Comparison of ENCODE assay signal across 17 mouse cellular contexts in genomic region chr1:128595528-128595927, GRCm38 (mm10). TPM values are rescaled to one million over a fixed set of nuclear protein-coding genes. Genes with fewer than 3 reads are reported as not detected.
DNase-seq lines count a peak whose midpoint lies in the region; ATAC-seq and TF ChIP-seq lines count a peak whose summit lies in the region.
"Had no signal": no experiment of that assay in that cellular context is flagged by ENCODE, and none has a peak within 500 bp of the region (broad histone marks: within the 10 kb centered on the region; RNA-seq: fewer than 3 reads in every experiment).

No protein-coding gene starts in this region.

- H3K9me3 ChIP-seq in forebrain, embryonic 11.5 days (ENCODE audit: control insufficient read depth, low read length), result no peaks in the 10 kb centered on the region
- no peaks in the 10 kb centered on the region for H3K9me3 ChIP-seq in forebrain, embryonic 16.5 days (ENCODE audit: control insufficient read depth, low read length)
- H3K9me3 ChIP-seq in midbrain, embryonic 11.5 days (ENCODE audit: control insufficient read depth, low read length), result no peaks in the 10 kb centered on the region
- no peaks in the 10 kb centered on the region for H3K9me3 ChIP-seq in midbrain, embryonic 15.5 days
- no peaks in the 10 kb centered on the region for H3K9me3 ChIP-seq in hindbrain, embryonic 11.5 days (ENCODE audit: control insufficient read depth, low read length)
- no peaks in the 10 kb centered on the region for H3K9me3 ChIP-seq in midbrain, postnatal 0 days (ENCODE audit: low read length)
- H3K9me3 ChIP-seq: embryonic facial prominence, embryonic 15.5 days; heart, embryonic 13.5 days; liver, embryonic 12.5 days had no signal

- H3K36me3 ChIP-seq in forebrain, embryonic 11.5 days (ENCODE audit: control insufficient read depth, insufficient read depth, low read length), result no peaks in the 10 kb centered on the region
- no peaks in the 10 kb centered on the region for H3K36me3 ChIP-seq in forebrain, embryonic 16.5 days (ENCODE audit: control insufficient read depth, insufficient read depth)
- H3K36me3 ChIP-seq in midbrain, embryonic 11.5 days (ENCODE audit: control insufficient read depth, insufficient read depth, low read length), result no peaks in the 10 kb centered on the region
- no peaks in the 10 kb centered on the region for H3K36me3 ChIP-seq in midbrain, embryonic 15.5 days (replicated peaks)
- H3K36me3 ChIP-seq in hindbrain, embryonic 11.5 days (ENCODE audit: control insufficient read depth, insufficient read depth, low read length), result no peaks in the 10 kb centered on the region
- H3K36me3 ChIP-seq in midbrain, postnatal 0 days (ENCODE audit: insufficient read depth, low read length), result no peaks in the 10 kb centered on the region
- H3K36me3 ChIP-seq in thymus, adult 2 months (ENCODE audit: control insufficient read depth, insufficient read depth, low read length), result no peaks in the 10 kb centered on the region
- H3K36me3 ChIP-seq: embryonic facial prominence, embryonic 15.5 days; heart, embryonic 13.5 days; liver, embryonic 12.5 days had no signal

- TF ChIP-seq CTCF in midbrain, postnatal 0 days (IDR thresholded peaks at IDR 0.05), result no peak
- TF ChIP-seq CTCF in thymus, adult 2 months (IDR thresholded peaks at IDR 0.05; ENCODE audit: borderline replicate concordance, control insufficient read depth, extremely low read depth, insufficient read depth, low read length, poor library complexity), result no peak

- no peak overlapping the region for H3K4me3 ChIP-seq in forebrain, embryonic 11.5 days (ENCODE audit: low read depth, low read length)
- H3K4me3 ChIP-seq in forebrain, embryonic 16.5 days (replicated peaks; ENCODE audit: low read length), result no peak overlapping the region
- H3K4me3 ChIP-seq in midbrain, embryonic 11.5 days (ENCODE audit: low read depth, low read length), result no peak overlapping the region
- no peak overlapping the region for H3K4me3 ChIP-seq in midbrain, embryonic 15.5 days
- H3K4me3 ChIP-seq in hindbrain, embryonic 11.5 days (ENCODE audit: low read depth, low read length), result no peak overlapping the region
- H3K4me3 ChIP-seq in midbrain, postnatal 0 days (ENCODE audit: low read depth, low read length), result no peak overlapping the region
- H3K4me3 ChIP-seq in thymus, adult 2 months (ENCODE audit: control insufficient read depth, insufficient read depth, low read length), result no peak overlapping the region
- H3K4me3 ChIP-seq: embryonic facial prominence, embryonic 15.5 days; heart, embryonic 13.5 days; liver, embryonic 12.5 days had no signal

- H3K27ac ChIP-seq in forebrain, embryonic 11.5 days (ENCODE audit: low read depth, low read length), result no peak overlapping the region
- no peak overlapping the region for H3K27ac ChIP-seq in forebrain, embryonic 16.5 days (ENCODE audit: low read length)
- no peak overlapping the region; the same call in 1 of the 2 replicates for H3K27ac ChIP-seq in midbrain, embryonic 11.5 days (ENCODE audit: low read depth, low read length)
- no peak overlapping the region; the same call in 1 of the 2 replicates for H3K27ac ChIP-seq in midbrain, embryonic 15.5 days
- H3K27ac ChIP-seq in hindbrain, embryonic 11.5 days (ENCODE audit: low read depth, low read length), result no peak overlapping the region
- no peak overlapping the region for H3K27ac ChIP-seq in midbrain, postnatal 0 days (ENCODE audit: low read depth, low read length)
- no peak overlapping the region for H3K27ac ChIP-seq in thymus, adult 2 months (ENCODE audit: control insufficient read depth, insufficient read depth, low read length)
- H3K27ac ChIP-seq: embryonic facial prominence, embryonic 15.5 days; heart, embryonic 13.5 days; liver, embryonic 12.5 days had no signal

- 0 out of 2 replicates have a peak, but pooled peaks cover 2% of the 10 kb centered on the region for H3K27me3 ChIP-seq in forebrain, embryonic 11.5 days (ENCODE audit: control insufficient read depth, insufficient read depth, low read length)
- H3K27me3 ChIP-seq in forebrain, embryonic 16.5 days (replicated peaks; ENCODE audit: control insufficient read depth, insufficient read depth, low read length), result no peaks in the 10 kb centered on the region
- H3K27me3 ChIP-seq in midbrain, embryonic 11.5 days (ENCODE audit: control insufficient read depth, insufficient read depth, low read length), result no peaks in the 10 kb centered on the region
- no peaks in the 10 kb centered on the region for H3K27me3 ChIP-seq in midbrain, embryonic 15.5 days (replicated peaks)
- no peaks in the 10 kb centered on the region for H3K27me3 ChIP-seq in hindbrain, embryonic 11.5 days (ENCODE audit: control insufficient read depth, insufficient read depth, low read length)
- no peaks in the 10 kb centered on the region for H3K27me3 ChIP-seq in midbrain, postnatal 0 days (ENCODE audit: insufficient read depth, low read length)
- no peaks in the 10 kb centered on the region for H3K27me3 ChIP-seq in thymus, adult 2 months (ENCODE audit: control insufficient read depth, insufficient read depth, low read length)

- H3K9ac ChIP-seq in forebrain, embryonic 11.5 days (ENCODE audit: low read length), result 0 out of 2 replicates have a peak overlapping the region, but pooled peaks have one; percentile 6
- H3K9ac ChIP-seq in forebrain, embryonic 16.5 days (replicated peaks; ENCODE audit: low read depth, low read length), result no peak overlapping the region
- peak overlapping the region; percentile 37; the same call in 1 of the 2 replicates for H3K9ac ChIP-seq in midbrain, embryonic 11.5 days (ENCODE audit: low read length)
- H3K9ac ChIP-seq in midbrain, embryonic 15.5 days, result no peak overlapping the region
- H3K9ac ChIP-seq in hindbrain, embryonic 11.5 days (ENCODE audit: low read depth, low read length), result 0 out of 2 replicates have a peak overlapping the region, but pooled peaks have one; percentile 38
- H3K9ac ChIP-seq in midbrain, postnatal 0 days (replicated peaks; ENCODE audit: low read length, poor library complexity, severe bottlenecking), result no peak overlapping the region
- H3K9ac ChIP-seq: embryonic facial prominence, embryonic 15.5 days; heart, embryonic 13.5 days; liver, embryonic 12.5 days had no signal

- ATAC-seq in forebrain, embryonic 11.5 days (replicated peaks; ENCODE audit: low FRiP score), result no peak
- no peak; the same call in 1 of the 2 replicates for ATAC-seq in forebrain, embryonic 16.5 days
- ATAC-seq in midbrain, embryonic 11.5 days (ENCODE audit: low FRiP score), result no peak
- ATAC-seq in midbrain, embryonic 15.5 days (replicated peaks), result no peak
- no peak for ATAC-seq in hindbrain, embryonic 11.5 days (ENCODE audit: low FRiP score)
- no peak for ATAC-seq in midbrain, postnatal 0 days (ENCODE audit: low FRiP score)
- ATAC-seq in inflammation-experienced regulatory T-cells, adult 6 months, result no peak
- ATAC-seq: activated CD4-positive, CD25-positive, alpha-beta regulatory T cell, adult 4 months; liver, embryonic 12.5 days had no signal

- H3K4me1 ChIP-seq in forebrain, embryonic 11.5 days (replicated peaks; ENCODE audit: control insufficient read depth, insufficient read depth, low read length), result peaks cover 27% of the 10 kb centered on the region
- H3K4me1 ChIP-seq in forebrain, embryonic 16.5 days (replicated peaks; ENCODE audit: control insufficient read depth, insufficient read depth, low read length), result peaks cover 47% of the 10 kb centered on the region
- H3K4me1 ChIP-seq in midbrain, embryonic 11.5 days (ENCODE audit: control insufficient read depth, insufficient read depth, low read length), result peaks cover 39% of the 10 kb centered on the region
- H3K4me1 ChIP-seq in midbrain, embryonic 15.5 days, result peaks cover 52% of the 10 kb centered on the region
- peaks cover 12% of the 10 kb centered on the region; the same call in 1 of the 2 replicates for H3K4me1 ChIP-seq in hindbrain, embryonic 11.5 days (replicated peaks; ENCODE audit: control insufficient read depth, insufficient read depth, low read length)
- peaks cover 6% of the 10 kb centered on the region; the same call in 1 of the 2 replicates for H3K4me1 ChIP-seq in midbrain, postnatal 0 days (ENCODE audit: insufficient read depth, low read length)
- H3K4me1 ChIP-seq in thymus, adult 2 months (replicated peaks; ENCODE audit: control insufficient read depth, insufficient read depth, low read length), result peaks cover 32% of the 10 kb centered on the region

- 3% methylated on average over 6 of the region's 6 CpGs for WGBS in forebrain, embryonic 11.5 days
- WGBS in forebrain, embryonic 16.5 days, result 3% methylated on average over 6 of the region's 6 CpGs
- 5% methylated on average over 6 of the region's 6 CpGs for WGBS in midbrain, embryonic 11.5 days
- 5% methylated on average over 6 of the region's 6 CpGs for WGBS in midbrain, embryonic 15.5 days
- WGBS in hindbrain, embryonic 11.5 days, result 15% methylated on average over 6 of the region's 6 CpGs
- 12% methylated on average over 6 of the region's 6 CpGs for WGBS in midbrain, postnatal 0 days
- 90% methylated on average over 6 of the region's 6 CpGs for WGBS in thymus, adult 2 months

- no peak for TF ChIP-seq POLR2A in thymus, adult 2 months (IDR thresholded peaks at IDR 0.05; ENCODE audit: control insufficient read depth, extremely low read depth, insufficient read depth, low read length, poor library complexity)

- DNase-seq in forebrain, embryonic 11.5 days (ENCODE audit: low spot score), result no peak
- DNase-seq in midbrain, embryonic 11.5 days (ENCODE audit: low spot score, missing footprints), result peak; percentile 85
- DNase-seq in hindbrain, embryonic 11.5 days (ENCODE audit: low spot score), result no peak
- peak; percentile 77 for DNase-seq in midbrain, postnatal 0 days (ENCODE audit: low spot score)
- no peak for DNase-seq in thymus, adult 2 months
- DNase-seq: cerebellum, adult 11-12 months; gastrocnemius, postnatal 25 days; kidney, adult 2 months; kidney, postnatal 36 days; lung, postnatal 4 days had no signal

- peak overlapping the region; percentile 16; the same call in 1 of the 2 replicates for H3K4me2 ChIP-seq in forebrain, embryonic 11.5 days (ENCODE audit: low read depth, low read length, severe bottlenecking)
- no peak overlapping the region for H3K4me2 ChIP-seq in forebrain, embryonic 16.5 days (ENCODE audit: low read length)
- H3K4me2 ChIP-seq in midbrain, embryonic 11.5 days, result no peak overlapping the region
- H3K4me2 ChIP-seq in midbrain, embryonic 15.5 days, result no peak overlapping the region
- H3K4me2 ChIP-seq in hindbrain, embryonic 11.5 days (replicated peaks; ENCODE audit: low read depth, low read length), result no peak overlapping the region
- H3K4me2 ChIP-seq in midbrain, postnatal 0 days (ENCODE audit: low read depth, low read length, poor library complexity, severe bottlenecking), result no peak overlapping the region
- H3K4me2 ChIP-seq: embryonic facial prominence, embryonic 15.5 days; heart, embryonic 13.5 days; liver, embryonic 12.5 days had no signal

RNA-seq across cellular contexts. Expression of gene Cxcr4, which starts 3.4 kb away (rescaled TPM):
- polyA plus RNA-seq in forebrain, embryonic 11.5 days (2014; fragmentation: Nextera tagmentation; extraction: Ambion mirVana), result 9.0 and 10.0 TPM in 2 replicates
- 11.3 and 14.4 TPM in 2 replicates for polyA plus RNA-seq in forebrain, embryonic 16.5 days (2015; fragmentation: Nextera tagmentation; extraction: Ambion mirVana)
- polyA plus RNA-seq in midbrain, embryonic 11.5 days (2014; fragmentation: Nextera tagmentation; extraction: Ambion mirVana), result 22.6 and 25.6 TPM in 2 replicates
- 7.0 and 7.1 TPM in 2 replicates for polyA plus RNA-seq in midbrain, embryonic 15.5 days (2015; fragmentation: Nextera tagmentation; extraction: Ambion mirVana)
- polyA plus RNA-seq in hindbrain, embryonic 11.5 days (2014; fragmentation: Nextera tagmentation; extraction: Ambion mirVana), result 23.3 and 26.4 TPM in 2 replicates
- 19.3 and 28.5 TPM in 2 replicates for total RNA-seq in midbrain, postnatal 0 days (2014; rRNA removed)
- polyA plus RNA-seq in midbrain, postnatal 0 days (2015; fragmentation: Nextera tagmentation; extraction: Ambion mirVana), result 1.5 and 1.7 TPM in 2 replicates
- polyA plus RNA-seq in inflammation-experienced regulatory T-cells, adult 6 months (2017; shearing (Covaris generic)), result 10 to 100 TPM; 11.6 to 15.8 (median 15.7) TPM
- polyA plus RNA-seq in thymus, adult 2 months (2012; rRNA removed), result 1,143 and 1,279 TPM in 2 replicates

Comparison
In these comparisons a context has a peak if more than half of its experiments do, and no peak if none do; other contexts are left out.
1. H3K9ac ChIP-seq: peak in forebrain, embryonic 11.5 days (single experiment), midbrain, embryonic 11.5 days (single experiment) and hindbrain, embryonic 11.5 days (single experiment); none in forebrain, embryonic 16.5 days (single experiment), midbrain, embryonic 15.5 days (single experiment) and midbrain, postnatal 0 days (single experiment).
2. DNase-seq: peak in midbrain, embryonic 11.5 days (single experiment) and midbrain, postnatal 0 days (single experiment); none in forebrain, embryonic 11.5 days (single experiment), hindbrain, embryonic 11.5 days (single experiment) and thymus, adult 2 months (single experiment).
3. RNA of gene Cxcr4, which starts 3.4 kb away (polyA plus RNA-seq): 1,143 to 1,279 TPM in thymus, adult 2 months; 23.3 to 26.4 TPM in hindbrain, embryonic 11.5 days, 22.6 to 25.6 TPM in midbrain, embryonic 11.5 days, 11.6 to 15.8 TPM in inflammation-experienced regulatory T-cells, adult 6 months, 11.3 to 14.4 TPM in forebrain, embryonic 16.5 days, 9.0 to 10.0 TPM in forebrain, embryonic 11.5 days, 7.0 to 7.1 TPM in midbrain, embryonic 15.5 days and 1.5 to 1.7 TPM in midbrain, postnatal 0 days; every median in the first group is over 10 times any median in the second.